Mouse (Mus musculus) forebrain, embryonic 10.5 days (tissue): Measurements from ENCODE around the gene Rnf11. TPM values are rescaled to one million over a fixed set of nuclear protein-coding genes. Genes with fewer than 3 reads are reported as not detected.

ENCODE experiments used
- DNase-seq: peaks from one replicate; pipeline ENCODE4 v3.0.0-alpha.2; 2017; ENCODE audit warnings: low spot score; ENCODE audit errors: extremely low spot score
- H3K27ac ChIP-seq: fragments of 300-500 bp; sonication (generic); 2 replicates; pipeline ENCODE4 v1.5.1; 2016; ENCODE audit warnings: mild to moderate bottlenecking
- H3K27me3 ChIP-seq: fragments of 300-500 bp; sonication (generic); 2 replicates; pipeline ENCODE4 v1.6.1; 2016; ENCODE audit warnings: mild to moderate bottlenecking; ENCODE audit not compliant: poor library complexity, severe bottlenecking
- H3K36me3 ChIP-seq: fragments of 300-500 bp; sonication (generic); replicated peaks from 2 replicates; pipeline ENCODE4 v1.6.1; 2016; ENCODE audit warnings: mild to moderate bottlenecking, moderate library complexity
- H3K4me1 ChIP-seq: fragments of 300-500 bp; sonication (generic); 2 replicates; pipeline ENCODE4 v1.6.1; 2016
- H3K4me3 ChIP-seq: fragments of 300-500 bp; sonication (generic); 2 replicates; pipeline ENCODE4 v1.5.1; 2016; ENCODE audit warnings: mild to moderate bottlenecking, moderate library complexity
- H3K9me3 ChIP-seq: fragments of 300-500 bp; sonication (generic); 2 replicates; pipeline ENCODE4 v1.6.1; 2016; ENCODE audit warnings: mild to moderate bottlenecking, moderate library complexity
- WGBS: fragments of 180-500 bp; shearing (Covaris S2); methylation state at CpG from one replicate; pipeline ENCODE4 v1.1.7; 2016; 5-methylcytosine and 5-hydroxymethylcytosine counted together
- polyA plus RNA-seq: library from polyadenylated mRNA; unstranded; fragments of >200 nt; fragmentation: Nextera tagmentation; extraction: Ambion mirVana; gene quantifications from 2 replicates; pipeline ENCODE4 v1.2.1, GENCODE M21; 2016

Gene Rnf11
- polyA plus RNA-seq, 1 experiment from 2014 or later, result 21.0 TPM

- Histone ChIP-seq H3K36me3 (peaks cover 10% of the 10 kb centered on the region; the same call in 1 of the 2 replicates), H3K27ac (no peak overlapping the region), H3K4me1 (peaks cover 18% of the 10 kb centered on the region), H3K27me3 (no peaks in the 10 kb centered on the region), H3K4me3 (no peak overlapping the region), H3K9me3 (no peaks in the 10 kb centered on the region)
- no peak for DNase-seq
- WGBS, result 93% methylated on average over 5 of the region's 5 CpGs
These were observed 44.1 kb downstream of the Rnf11 start for GRCm38 (mm10) chr4:109440381-109440780.

GRCm38 (mm10) chr4:109439825-109440248 is 44.7 kb downstream of the Rnf11 start:
- peak; percentile 13 for DNase-seq
- 71% methylated on average over 3 of the region's 3 CpGs for WGBS
- Histone ChIP-seq H3K27ac (no peak overlapping the region), H3K27me3 (no peaks in the 10 kb centered on the region), H3K36me3 (peaks cover 10% of the 10 kb centered on the region; the same call in 1 of the 2 replicates), H3K4me3 (no peak overlapping the region), H3K9me3 (no peaks in the 10 kb centered on the region), H3K4me1 (peaks cover 13% of the 10 kb centered on the region)

- WGBS, result 84% methylated on average over 8 of the region's 8 CpGs
- Histone ChIP-seq H3K4me3 (no peak overlapping the region), H3K27me3 (no peaks in the 10 kb centered on the region), H3K9me3 (no peaks in the 10 kb centered on the region), H3K27ac (no peak overlapping the region), H3K36me3 (peaks cover 10% of the 10 kb centered on the region; the same call in 1 of the 2 replicates), H3K4me1 (peaks cover 10% of the 10 kb centered on the region; the same call in 1 of the 2 replicates)
- DNase-seq, result peak; percentile 12
These were observed 45.4 kb downstream of the Rnf11 start for GRCm38 (mm10) chr4:109439101-109439500.

DNA sequence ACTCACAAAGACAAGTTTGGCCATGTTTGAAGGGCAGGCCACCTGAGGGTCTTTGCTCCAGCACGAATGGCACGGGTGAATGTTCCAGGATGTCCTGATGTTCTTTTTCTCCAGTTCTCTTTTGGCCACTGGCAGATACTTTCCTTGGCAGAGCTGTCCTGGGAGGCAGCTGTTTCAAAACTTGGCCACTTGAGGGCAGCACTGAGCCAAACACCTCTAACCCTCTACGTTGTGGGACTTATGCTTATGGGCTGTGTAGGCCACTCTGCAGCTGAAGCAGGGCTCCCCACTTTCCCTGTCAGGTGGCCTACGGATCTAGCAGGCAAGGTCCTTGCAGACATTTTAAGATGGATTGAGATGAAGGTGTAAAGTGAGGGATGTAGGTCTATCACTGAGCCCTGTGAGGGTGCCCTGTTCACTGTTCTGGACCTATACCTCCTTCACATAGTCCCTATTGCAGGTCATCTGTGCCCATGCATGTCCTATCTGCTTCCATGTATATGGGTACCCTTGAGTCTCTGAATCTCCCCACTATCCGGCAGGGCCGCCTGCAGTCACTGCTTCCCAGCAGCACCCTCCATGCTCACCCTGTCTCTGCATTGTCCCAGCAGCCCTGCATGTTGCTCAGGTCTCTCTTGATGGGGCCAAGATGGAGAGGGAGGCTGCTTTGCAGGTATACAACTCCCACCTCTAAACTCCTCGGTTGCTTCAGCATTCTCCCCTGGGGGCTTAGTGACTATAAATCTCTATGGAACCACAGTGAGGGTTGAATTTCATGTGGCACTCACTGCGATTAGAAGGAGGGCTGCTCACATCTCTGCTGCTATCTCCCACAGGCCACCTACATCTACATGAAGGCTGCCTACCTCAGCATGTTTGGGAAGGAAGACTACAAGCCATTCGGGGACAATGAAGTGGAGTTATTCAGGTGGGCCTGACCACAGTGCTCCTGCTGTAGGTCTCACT is 46.3 kb downstream of the Rnf11 start:
- H3K36me3 ChIP-seq, result peaks cover 10% of the 10 kb centered on the region; the same call in 1 of the 2 replicates
- no peak overlapping the region for H3K27ac ChIP-seq
- DNase-seq, result peak; percentile 75
- H3K4me3 ChIP-seq, result no peak overlapping the region
- peaks cover 15% of the 10 kb centered on the region for H3K4me1 ChIP-seq
- WGBS, result 57% methylated on average over 9 of the region's 9 CpGs
- H3K9me3 ChIP-seq, result no peaks in the 10 kb centered on the region
- H3K27me3 ChIP-seq, result no peaks in the 10 kb centered on the region

- Histone ChIP-seq H3K4me1 (peaks cover 32% of the 10 kb centered on the region), H3K4me3 (no peak overlapping the region), H3K27ac (no peak overlapping the region), H3K9me3 (no peaks in the 10 kb centered on the region), H3K36me3 (no peaks in the 10 kb centered on the region), H3K27me3 (no peaks in the 10 kb centered on the region)
- no peak for DNase-seq
- 97% methylated on average over 1 of the region's 1 CpGs for WGBS
These were observed 50.3 kb downstream of the Rnf11 start for GRCm38 (mm10) chr4:109434256-109434655.

DNA sequence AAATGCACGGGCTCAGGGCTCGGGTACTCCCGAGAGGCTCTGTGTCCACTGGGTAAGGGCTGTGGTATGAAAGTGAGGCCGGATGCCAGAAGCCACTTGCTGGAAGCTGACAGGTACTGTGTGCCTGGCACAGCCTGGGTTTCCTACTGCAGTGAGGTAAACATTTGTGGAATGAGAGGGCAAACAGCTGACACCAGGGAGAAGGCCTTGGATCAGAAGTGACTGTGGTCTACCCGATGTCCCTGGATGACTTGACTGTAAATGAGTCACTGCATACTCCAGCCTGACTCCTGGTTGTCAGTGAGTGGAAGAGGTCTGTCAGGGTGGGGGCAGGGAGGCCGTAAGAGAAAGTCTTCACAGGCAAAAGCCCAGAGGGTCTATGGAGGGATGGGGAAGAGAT is 50.9 kb downstream of the Rnf11 start:
- no peak for DNase-seq
- no peak overlapping the region for H3K4me3 ChIP-seq
- WGBS, result 86% methylated on average over 6 of the region's 6 CpGs
- H3K4me1 ChIP-seq, result peaks cover 32% of the 10 kb centered on the region
- H3K27me3 ChIP-seq, result no peaks in the 10 kb centered on the region
- H3K27ac ChIP-seq, result no peak overlapping the region
- no peaks in the 10 kb centered on the region for H3K36me3 ChIP-seq
- no peaks in the 10 kb centered on the region for H3K9me3 ChIP-seq

- no peaks in the 10 kb centered on the region for H3K27me3 ChIP-seq
- no peaks in the 10 kb centered on the region for H3K36me3 ChIP-seq
- H3K9me3 ChIP-seq, result no peaks in the 10 kb centered on the region
- 78% methylated on average over 16 of the region's 16 CpGs for WGBS
- peaks cover 32% of the 10 kb centered on the region for H3K4me1 ChIP-seq
- peak overlapping the region; percentile 70 for H3K27ac ChIP-seq
- H3K4me3 ChIP-seq, result no peak overlapping the region
- DNase-seq, result no peak
These were observed 51.7 kb downstream of the Rnf11 start for GRCm38 (mm10) chr4:109432668-109433375.

DNA sequence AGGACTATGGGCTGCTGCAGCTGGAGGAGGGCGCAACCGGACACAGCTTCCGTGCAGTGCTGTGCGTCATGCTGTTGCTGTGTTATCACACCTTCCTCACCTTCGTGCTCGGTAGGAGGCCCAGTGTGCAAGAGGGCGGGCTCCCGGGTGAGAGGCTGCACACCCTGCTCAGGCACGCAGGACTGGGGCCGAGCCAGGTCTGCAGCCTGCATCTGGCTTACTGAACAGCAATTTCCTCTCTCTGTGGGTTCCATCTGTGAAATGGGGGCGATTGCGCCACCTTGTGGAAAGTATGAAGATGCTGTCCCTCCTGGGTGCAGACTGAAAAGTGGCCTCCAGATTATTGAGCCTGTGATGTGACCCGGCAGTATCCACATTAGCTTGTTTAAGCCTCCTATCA is 53.7 kb downstream of the Rnf11 start:
- WGBS, result 55% methylated on average over 13 of the region's 13 CpGs
- no peak for DNase-seq
- H3K27ac ChIP-seq, result 0 out of 2 replicates have a peak overlapping the region, but pooled peaks have one; percentile 44
- H3K4me3 ChIP-seq, result no peak overlapping the region
- no peaks in the 10 kb centered on the region for H3K36me3 ChIP-seq
- H3K4me1 ChIP-seq, result peaks cover 32% of the 10 kb centered on the region
- no peaks in the 10 kb centered on the region for H3K27me3 ChIP-seq
- H3K9me3 ChIP-seq, result no peaks in the 10 kb centered on the region

GRCm38 (mm10) chr4:109430250-109430649 is 54.3 kb downstream of the Rnf11 start:
- H3K27ac ChIP-seq, result no peak overlapping the region
- 91% methylated on average over 7 of the region's 7 CpGs for WGBS
- no peak for DNase-seq

GRCm38 (mm10) chr4:109427058-109427457 is 57.5 kb downstream of the Rnf11 start:
- no peak overlapping the region for H3K4me3 ChIP-seq
- no peaks in the 10 kb centered on the region for H3K27me3 ChIP-seq
- no peaks in the 10 kb centered on the region for H3K36me3 ChIP-seq
- DNase-seq, result no peak
- no peak overlapping the region for H3K27ac ChIP-seq
- WGBS, result 89% methylated on average over 1 of the region's 1 CpGs
- H3K9me3 ChIP-seq, result no peaks in the 10 kb centered on the region
- peaks cover 16% of the 10 kb centered on the region for H3K4me1 ChIP-seq

More at GRCm38 (mm10) chr4:109430250-109430649, 54.3 kb downstream of the Rnf11 start:
- Histone ChIP-seq H3K4me1 (peaks cover 32% of the 10 kb centered on the region), H3K4me3 (no peak overlapping the region), H3K27me3 (no peaks in the 10 kb centered on the region), H3K36me3 (no peaks in the 10 kb centered on the region), H3K9me3 (no peaks in the 10 kb centered on the region)

DNA sequence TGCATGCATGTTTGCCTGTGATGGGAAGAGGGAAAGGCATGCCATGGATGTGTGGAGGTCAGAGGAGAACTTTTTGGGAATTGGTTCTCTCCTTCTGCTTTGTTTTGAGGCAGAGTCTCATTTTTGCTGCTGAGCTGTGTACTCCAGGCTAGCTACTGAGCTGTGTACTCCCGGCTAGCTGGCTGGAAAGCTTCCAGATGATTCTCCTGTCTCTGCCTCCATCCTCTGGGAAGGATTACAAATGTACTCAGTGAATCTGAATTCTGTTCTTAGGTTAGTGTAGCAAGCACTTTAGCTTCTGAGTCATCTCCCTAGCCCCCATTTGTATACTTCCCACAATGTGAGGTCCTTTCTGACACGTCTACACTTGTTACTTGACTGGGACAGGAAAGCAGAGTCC is 61.1 kb downstream of the Rnf11 start:
- DNase-seq, result no peak
- no peaks in the 10 kb centered on the region for H3K9me3 ChIP-seq
- H3K27me3 ChIP-seq, result no peaks in the 10 kb centered on the region
- H3K27ac ChIP-seq, result no peak overlapping the region
- WGBS, result 87% methylated on average over 2 of the region's 2 CpGs
- no peaks in the 10 kb centered on the region for H3K36me3 ChIP-seq
- H3K4me1 ChIP-seq, result peaks cover 13% of the 10 kb centered on the region
- H3K4me3 ChIP-seq, result no peak overlapping the region

- H3K36me3 ChIP-seq, result no peaks in the 10 kb centered on the region
- DNase-seq, result no peak
- H3K27me3 ChIP-seq, result no peaks in the 10 kb centered on the region
- WGBS, result 77% methylated on average over 6 of the region's 6 CpGs
- H3K4me3 ChIP-seq, result no peak overlapping the region
- H3K27ac ChIP-seq, result no peak overlapping the region
- peaks cover 13% of the 10 kb centered on the region for H3K4me1 ChIP-seq
- H3K9me3 ChIP-seq, result no peaks in the 10 kb centered on the region
These were observed 62.1 kb downstream of the Rnf11 start for GRCm38 (mm10) chr4:109422436-109422835.

- 93% methylated on average over 7 of the region's 7 CpGs for WGBS
- Histone ChIP-seq H3K27ac (no peak overlapping the region), H3K36me3 (no peaks in the 10 kb centered on the region), H3K4me3 (no peak overlapping the region), H3K4me1 (peaks cover 13% of the 10 kb centered on the region), H3K27me3 (no peaks in the 10 kb centered on the region), H3K9me3 (no peaks in the 10 kb centered on the region)
- DNase-seq, result no peak
These were observed 62.9 kb downstream of the Rnf11 start for GRCm38 (mm10) chr4:109421608-109422007.
